Mouse (Mus musculus): Measurements from ENCODE around the gene Igfn1.

- TF ChIP-seq POLR2A (IDR thresholded peaks at IDR 0.05; ENCODE audit: insufficient read depth, low read length) (no peak), CTCF (IDR thresholded peaks at IDR 0.05; ENCODE audit: low read depth, low read length) (no peak)
Observed at GRCm38 (mm10) chr1:136050312-136051012, 44.3 kb upstream of the Igfn1 start, which contains the start of gene Ascl5.

All from ES-Bruce4 (cell line).